Mouse (Mus musculus): Measurements from ENCODE around the gene Lrrc74b.
"Not testable (repeated sequence)": the region's sequence is repeated elsewhere in the genome, so short reads cannot be mapped to it uniquely, and the experiment has no call there.

Lrrc74b gene

DNA sequence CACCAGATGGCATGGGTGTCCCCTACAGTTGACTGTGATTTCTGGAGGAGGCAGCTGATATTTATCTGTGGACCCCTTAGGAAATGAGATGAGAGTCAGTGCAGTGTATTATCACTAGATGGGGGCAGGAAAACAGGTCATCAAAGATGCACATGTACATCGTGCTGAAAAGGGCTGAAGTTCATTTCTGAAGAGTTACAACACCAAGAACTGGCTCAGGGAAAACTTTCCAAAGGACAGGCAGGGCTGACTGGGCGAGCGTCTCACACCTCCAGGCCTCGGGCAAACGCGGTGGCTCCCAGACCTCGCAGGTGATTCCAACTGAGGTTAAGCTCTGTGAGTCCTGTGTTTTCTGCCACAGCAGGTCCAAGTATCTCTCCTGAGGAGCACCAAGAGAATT, 8.2 kb downstream of the Lrrc74b start:
- in situ Hi-C loops (cut with MboI, MseI): no loop called here

GRCm38 (mm10) chr16:17542632-17543031, 18.4 kb downstream of the Lrrc74b start:
- in situ Hi-C loops (cut with MboI, MseI): no loop called here

DNA sequence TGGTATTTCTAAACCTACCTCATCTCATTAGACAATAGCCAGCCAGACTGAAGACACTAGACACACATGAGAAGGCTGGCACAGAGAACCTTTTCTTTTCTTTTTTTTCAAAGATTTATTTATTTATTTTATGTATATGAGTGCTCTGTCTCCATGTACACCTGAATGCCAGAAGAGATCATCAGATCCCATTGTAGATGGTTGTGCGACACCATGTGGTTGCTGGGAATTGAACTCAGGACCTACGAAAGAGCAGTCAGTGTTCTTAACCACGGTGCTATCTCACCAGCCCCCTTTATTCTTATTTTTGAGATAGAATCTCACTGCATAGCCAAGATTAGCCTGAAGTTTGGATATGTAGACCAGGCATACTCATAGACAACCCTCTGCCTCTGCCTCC, 24.5 kb downstream of the Lrrc74b start:
- in situ Hi-C loops (cut with MboI, MseI): no loop called here

DNA sequence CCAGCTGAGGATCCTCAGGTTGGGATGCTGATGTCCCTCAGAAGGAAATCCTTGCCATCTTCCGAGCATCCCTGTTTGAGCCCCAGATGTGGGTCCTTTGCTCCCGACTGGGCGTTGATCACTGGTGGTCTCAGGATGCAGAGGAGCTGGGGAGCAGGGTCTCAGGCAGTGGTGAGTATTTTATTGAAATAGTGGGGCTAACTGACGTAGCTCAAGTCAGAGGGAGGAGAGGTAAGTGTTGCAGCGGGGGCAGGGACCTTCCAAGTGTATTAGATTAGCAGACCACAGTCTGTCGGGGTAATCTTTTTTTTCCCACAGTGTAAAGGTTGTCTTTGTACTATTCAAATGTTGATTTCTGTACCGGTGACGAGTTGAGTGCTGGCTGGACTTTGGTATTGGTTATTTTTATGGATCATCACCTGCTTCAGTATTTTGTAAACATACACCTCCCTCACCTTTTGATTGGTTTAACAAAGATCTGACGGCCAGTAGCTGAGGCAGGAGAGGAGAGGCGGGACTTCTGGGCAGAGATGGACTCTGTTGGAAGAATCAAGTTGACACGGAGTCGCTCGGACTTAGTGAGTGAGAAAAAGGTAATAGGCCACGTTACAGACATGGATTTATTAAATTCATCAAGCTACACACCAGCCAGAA, 28.2 kb downstream of the Lrrc74b start:
- in situ Hi-C loops (cut with MboI, MseI): loop anchor here (5.0 kb wide), 1 partner anchor 126 kb away; the partner anchor contains the start of genes Pi4ka and Snap29

DNA sequence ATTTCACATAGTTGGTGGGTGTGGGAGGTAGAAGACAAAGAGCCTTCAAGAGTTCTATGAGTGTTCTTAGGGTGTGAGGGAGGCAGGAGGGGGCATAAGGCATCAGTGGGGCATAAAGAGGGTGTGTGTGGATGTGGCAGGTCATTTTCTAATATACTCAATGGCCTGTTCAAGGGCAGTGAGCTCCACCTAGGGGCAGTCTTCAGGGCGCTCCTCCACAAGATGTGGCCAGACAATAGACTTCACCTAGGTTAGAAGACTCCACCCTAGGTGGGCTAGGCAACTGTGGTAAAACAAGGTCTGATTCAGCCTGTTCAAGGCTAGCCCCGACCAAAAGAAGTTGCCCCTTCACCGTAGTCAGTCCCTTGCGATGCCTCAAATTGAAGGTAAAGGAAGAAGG, 28.8 kb downstream of the Lrrc74b start:
- in situ Hi-C loops (cut with MboI, MseI): loop anchor here (5.0 kb wide), 1 partner anchor 125 kb away; the partner anchor contains the start of genes Pi4ka and Snap29

DNA sequence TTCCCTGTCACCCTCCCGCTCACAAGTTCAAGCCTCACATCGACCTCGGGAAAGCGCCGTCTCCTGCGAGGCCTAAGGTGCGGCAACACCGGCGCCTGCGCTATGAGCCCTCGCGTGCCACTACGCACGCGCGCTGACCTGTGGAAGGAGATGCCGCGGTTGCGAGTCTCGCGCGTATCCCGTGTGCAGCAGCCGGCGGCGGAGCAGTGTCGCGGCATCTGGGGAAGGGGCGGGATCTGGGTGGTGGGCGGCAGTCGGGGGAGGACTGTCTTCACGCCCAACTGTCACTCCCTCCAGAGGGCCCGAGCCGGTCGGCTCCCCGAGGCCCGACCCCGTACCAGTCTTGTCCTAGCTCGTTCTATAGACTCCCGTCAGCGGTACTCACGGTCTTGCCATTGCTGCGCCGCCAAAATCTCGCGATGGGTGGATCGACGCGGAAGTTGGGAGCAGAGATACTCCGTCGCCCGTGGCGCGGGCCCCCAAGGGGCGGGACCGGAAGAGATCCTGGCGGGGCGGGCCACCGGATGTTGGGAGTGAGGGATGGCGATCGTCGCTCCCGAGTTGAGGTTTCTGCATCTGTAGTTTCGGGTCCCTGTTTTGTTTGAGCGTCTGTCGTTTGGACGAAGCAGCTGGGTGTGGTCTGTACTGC, 30.3 kb downstream of the Lrrc74b start, which contains the start of gene Thap7:
Thap7 (minus strand) TSS at position 497 of the 649 bp plus-strand sequence.
- in situ Hi-C loops (cut with MboI, MseI): loop anchor here (5.0 kb wide), 1 partner anchor 123 kb away; the partner anchor contains the start of genes Pi4ka and Snap29

GRCm38 (mm10) chr16:17529981-17530586, 31.0 kb downstream of the Lrrc74b start:
- in situ Hi-C loops (cut with MboI, MseI): loop anchor here (5.0 kb wide), 1 partner anchor 123 kb away; the partner anchor contains the start of genes Pi4ka and Snap29

GRCm38 (mm10) chr16:17528276-17528675, 32.8 kb downstream of the Lrrc74b start:
- in situ Hi-C loops (cut with MboI, MseI): no loop called here

- in situ Hi-C loops (cut with MboI, MseI): no loop called here
These were observed 33.4 kb downstream of the Lrrc74b start for GRCm38 (mm10) chr16:17527606-17528005.

DNA sequence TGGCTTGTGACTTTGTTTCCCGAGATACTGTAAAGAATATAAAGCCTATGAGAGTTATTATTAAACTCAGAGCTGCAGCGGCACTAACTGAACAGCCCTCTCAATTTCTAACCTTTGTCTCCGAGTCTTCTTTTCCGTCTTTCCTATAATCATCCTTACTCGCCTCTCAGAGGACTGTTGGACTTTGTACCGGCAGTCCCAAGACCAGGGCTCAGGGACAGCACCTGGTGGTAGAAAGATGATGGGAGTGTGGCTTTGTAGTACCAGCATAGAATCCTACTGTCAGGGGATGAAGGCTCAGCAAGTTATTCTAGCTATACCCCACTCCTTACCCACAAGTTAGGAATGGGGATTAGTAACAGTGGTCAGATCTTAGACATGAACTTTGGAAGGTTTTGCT, 34.8 kb downstream of the Lrrc74b start:
- in situ Hi-C loops (cut with MboI, MseI): no loop called here

GRCm38 (mm10) chr16:17525524-17525923, 35.5 kb downstream of the Lrrc74b start:
- in situ Hi-C loops (cut with MboI, MseI): no loop called here

- in situ Hi-C loops (cut with MboI, MseI): no loop called here
These were observed 36.9 kb downstream of the Lrrc74b start for GRCm38 (mm10) chr16:17524156-17524555.

DNA sequence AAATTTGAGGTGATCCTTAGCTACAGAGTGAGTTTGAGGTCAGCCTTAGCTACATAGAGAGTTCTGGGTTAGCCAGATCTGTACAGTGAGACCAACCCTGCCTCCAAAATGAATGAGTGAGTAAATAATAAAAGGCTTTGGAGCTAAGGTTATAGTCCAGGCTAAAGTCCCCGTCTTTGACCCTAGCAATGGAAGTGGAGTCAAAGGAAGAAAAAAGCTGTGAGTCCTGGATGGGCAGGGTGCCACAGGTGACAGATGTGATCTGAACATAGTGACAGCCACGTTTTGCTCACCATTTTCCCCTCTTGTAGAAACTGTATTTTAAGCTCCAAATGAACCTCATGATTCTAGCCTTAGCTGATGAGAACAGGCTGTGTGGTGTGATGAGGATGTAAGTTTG, 42.1 kb downstream of the Lrrc74b start:
- in situ Hi-C loops (cut with MboI, MseI): loop anchor here (10.0 kb wide), 1 partner anchor 1296 kb away; the partner anchor contains the start of genes Cdc45 and Ufd1

DNA sequence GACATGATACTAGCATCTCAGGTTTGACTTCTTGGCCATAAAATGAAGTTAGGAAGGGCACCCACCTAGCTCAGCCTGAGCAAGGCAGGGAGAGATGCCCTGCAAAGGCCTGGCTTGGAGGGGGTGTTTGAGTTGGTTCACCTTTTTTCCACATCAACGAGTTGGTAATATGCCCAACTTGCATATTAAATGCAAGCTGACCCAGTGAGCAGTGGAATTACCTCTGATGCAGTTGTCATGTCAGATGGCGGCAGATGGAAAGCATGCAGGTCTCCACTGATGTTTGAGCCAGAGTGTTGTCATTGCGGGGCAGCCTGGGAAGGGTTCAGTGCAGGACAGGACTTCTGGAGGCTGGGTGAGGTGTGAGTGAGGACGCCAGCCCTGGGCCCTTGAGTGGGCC, 49.6 kb downstream of the Lrrc74b start:
- in situ Hi-C loops (cut with MboI, MseI): loop anchor here (10.0 kb wide), 1 partner anchor 1303 kb away; the partner anchor contains the start of genes Cdc45 and Ufd1

- in situ Hi-C loops (cut with MboI, MseI): loop anchor here (10.0 kb wide), 1 partner anchor 1304 kb away; the partner anchor contains the start of genes Cdc45 and Ufd1
These were observed 50.4 kb downstream of the Lrrc74b start for GRCm38 (mm10) chr16:17510686-17511085.

DNA sequence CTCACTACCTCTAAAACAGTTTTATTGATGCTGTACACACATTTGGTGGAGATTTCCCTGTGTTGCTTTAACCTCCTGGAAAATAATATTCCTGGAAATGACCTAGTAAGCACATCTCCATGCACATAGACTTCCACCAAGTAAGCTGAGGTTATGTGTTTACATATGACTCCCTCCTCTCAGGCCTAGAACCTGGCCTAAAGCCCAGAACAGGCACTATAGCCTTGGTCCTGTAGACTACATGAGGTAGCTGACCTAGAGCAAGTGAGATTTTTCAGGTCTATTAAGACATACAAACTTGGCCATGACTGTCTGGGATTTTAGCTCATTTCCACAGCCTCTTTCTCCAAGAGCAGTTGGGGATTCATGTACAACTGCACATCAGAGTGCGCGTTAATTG, 50.9 kb downstream of the Lrrc74b start:
- in situ Hi-C loops (cut with MboI, MseI): loop anchor here (10.0 kb wide), 1 partner anchor 1305 kb away; the partner anchor contains the start of genes Cdc45 and Ufd1

GRCm38 (mm10) chr16:17509240-17509597, 51.8 kb downstream of the Lrrc74b start:
- in situ Hi-C loops (cut with MboI, MseI): no loop called here

GRCm38 (mm10) chr16:17508546-17509239, 52.4 kb downstream of the Lrrc74b start, which contains the start of gene Lztr1:
Gene Lztr1 (plus strand): TSS chr16:17508688.
- in situ Hi-C loops (cut with MboI, MseI): no loop called here

DNA sequence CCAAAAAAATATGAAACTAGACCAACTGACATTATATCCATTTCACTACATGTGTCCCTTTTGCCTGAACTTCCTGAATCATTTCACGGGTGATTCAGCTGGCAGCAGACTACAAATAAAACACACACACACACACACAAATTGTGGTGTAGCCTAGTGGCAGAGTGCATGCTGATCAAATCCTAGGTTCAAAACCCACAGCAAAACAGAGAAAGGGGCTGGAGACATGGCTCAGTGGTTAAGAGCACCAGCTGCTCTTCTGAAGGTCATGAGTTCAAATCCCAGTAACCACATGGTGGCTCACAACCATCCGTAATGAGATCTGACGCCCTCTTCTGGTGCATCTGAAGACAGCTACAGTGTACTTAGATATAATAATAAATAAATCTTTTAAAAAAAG, 53.0 kb downstream of the Lrrc74b start:
- in situ Hi-C loops (cut with MboI, MseI): not testable (repeated sequence)

DNA sequence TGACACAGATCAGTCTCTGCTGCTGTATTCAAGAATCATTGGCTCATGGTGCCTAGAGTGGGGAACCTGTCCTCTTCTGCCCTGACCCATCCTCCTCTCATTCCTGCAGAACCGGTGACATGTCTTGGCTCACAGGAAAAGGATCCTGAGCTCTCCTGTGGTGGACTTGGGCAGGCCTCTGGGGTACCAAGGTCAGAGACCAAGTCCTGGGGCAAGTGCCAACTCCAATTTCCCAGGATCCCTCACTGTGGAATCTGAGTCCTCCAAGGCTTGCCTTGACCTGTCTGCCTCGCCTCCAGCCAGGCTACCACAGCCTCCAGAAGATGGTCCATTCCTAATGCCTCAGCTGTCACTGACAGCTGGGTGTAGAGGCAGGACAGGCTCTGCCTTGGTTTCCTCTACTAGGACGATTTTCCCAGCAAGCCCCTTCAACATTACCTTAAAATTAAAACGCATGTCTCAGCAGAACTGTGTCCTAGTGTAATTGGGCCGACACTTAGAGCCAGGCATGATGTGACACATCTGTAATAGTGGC, 54.0 kb downstream of the Lrrc74b start:
- in situ Hi-C loops (cut with MboI, MseI): no loop called here

- in situ Hi-C loops (cut with MboI, MseI): no loop called here
These were observed 58.4 kb downstream of the Lrrc74b start for GRCm38 (mm10) chr16:17502681-17503080.
